Mouse (Mus musculus) layer of hippocampus, adult 2 months (tissue): ENCODE measurements around the gene Mtmr12. TPM values are rescaled to one million over a fixed set of nuclear protein-coding genes. Genes with fewer than 3 reads are reported as not detected.

Experiments
- DNase-seq, 2 experiments: peaks; one replicate each; pipeline ENCODE4 v3.0.0; 2022; ENCODE audit warnings: low spot score in 2 of 2
- H3K27ac ChIP-seq: fragments of 200-600 bp; 2 replicates; pipeline ENCODE4 v1.8.1; 2022
- H3K4me3 ChIP-seq: fragments of 200-600 bp; 2 replicates; pipeline ENCODE4 v1.8.1; 2022; ENCODE audit warnings: mild to moderate bottlenecking
- CTCF ChIP-seq: fragments of 200-600 bp; conservative IDR thresholded peaks from 2 replicates; pipeline ENCODE4 v1.8.1; 2022; ENCODE audit warnings: antibody characterized with exemption, mild to moderate bottlenecking, moderate library complexity
- total RNA-seq, 2 experiments: library from RNA; stranded (reverse); gene quantifications; 2 replicates each; pipeline ENCODE4 v1.2.3; 2021

The Mtmr12 gene
- total RNA-seq, 2 experiments from 2014 or later = 58.1 to 58.9 TPM

DNA sequence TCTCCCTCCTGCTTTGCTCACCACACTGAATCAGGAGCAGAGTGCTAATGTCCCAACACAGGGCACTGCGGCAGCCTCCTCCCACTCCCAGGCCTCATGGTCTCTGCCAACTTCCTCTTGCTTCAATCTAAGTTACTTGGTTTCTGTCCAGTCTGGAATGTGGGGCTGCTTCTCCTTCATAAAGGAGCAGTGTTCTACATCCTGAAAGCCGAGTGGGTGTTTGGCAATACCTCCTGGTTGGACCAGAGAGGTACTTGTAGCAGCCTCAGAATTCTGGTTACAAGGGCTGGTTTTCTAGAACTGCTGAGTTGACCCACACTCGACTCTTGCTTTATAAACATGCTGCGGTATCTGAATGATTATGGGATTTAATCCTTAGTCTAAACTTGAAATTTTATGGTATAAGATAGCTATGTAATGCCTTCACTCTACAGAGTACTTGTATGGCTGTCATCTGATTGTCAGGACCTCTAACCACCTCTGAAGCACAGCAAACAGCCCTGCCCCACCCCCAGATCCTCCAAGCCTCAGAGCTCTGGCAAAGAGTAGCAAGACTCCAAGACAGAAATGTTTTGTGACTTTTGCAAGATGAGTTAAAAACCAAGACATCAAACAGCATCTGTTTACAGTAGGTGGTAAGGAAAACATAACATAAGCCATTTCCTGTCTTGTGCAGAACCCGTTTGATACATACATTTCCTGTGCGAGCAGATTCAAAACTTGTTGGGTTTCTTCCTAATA lies 80.1 kb downstream of the Mtmr12 start:
- no peak for TF ChIP-seq CTCF
- Histone ChIP-seq H3K4me3 (no peak overlapping the region), H3K27ac (peak overlapping the region; percentile 78)
- DNase-seq = peak in 1 of 2 experiments; percentile 58

DNA sequence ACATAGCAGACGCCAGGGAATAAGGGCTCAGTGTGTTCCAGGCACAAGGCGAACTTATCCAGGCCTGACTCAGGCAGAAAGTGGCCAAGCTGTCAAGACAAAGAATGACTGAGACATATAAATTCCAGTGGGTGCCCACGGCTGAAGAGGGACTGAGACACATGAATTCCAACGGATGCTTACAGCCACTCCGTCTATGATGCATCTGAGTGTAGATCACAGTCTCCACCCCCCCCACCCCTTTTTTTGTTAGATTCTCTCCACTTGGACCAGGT lies 80.6 kb downstream of the Mtmr12 start:
- no peak for TF ChIP-seq CTCF
- Histone ChIP-seq H3K27ac (peak overlapping the region; percentile 78; the same call in 1 of the 2 replicates), H3K4me3 (no peak overlapping the region)
- DNase-seq = no peak

DNA sequence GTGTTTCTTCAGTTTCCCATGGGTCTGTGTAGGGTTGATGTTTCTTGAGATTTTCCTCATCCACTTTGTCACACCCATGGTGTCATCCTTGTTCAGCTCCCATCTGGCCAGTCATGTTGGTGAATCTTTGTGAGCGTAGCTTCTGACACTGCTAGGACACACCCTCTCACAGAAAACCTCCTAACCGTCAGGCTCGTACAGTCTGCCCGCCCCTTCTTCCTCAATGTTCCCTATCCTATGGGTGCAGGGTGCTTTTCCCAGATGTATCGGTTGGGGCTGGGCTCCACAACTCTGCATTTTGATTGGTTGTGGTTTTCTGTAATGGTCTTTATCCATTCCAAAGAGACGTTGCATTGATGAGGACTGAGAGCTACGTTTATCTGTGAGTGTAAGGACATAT lies 85.5 kb downstream of the Mtmr12 start:
- DNase-seq = no peak
- Histone ChIP-seq H3K4me3 (no peak overlapping the region), H3K27ac (no peak overlapping the region)
- no peak for TF ChIP-seq CTCF

DNA sequence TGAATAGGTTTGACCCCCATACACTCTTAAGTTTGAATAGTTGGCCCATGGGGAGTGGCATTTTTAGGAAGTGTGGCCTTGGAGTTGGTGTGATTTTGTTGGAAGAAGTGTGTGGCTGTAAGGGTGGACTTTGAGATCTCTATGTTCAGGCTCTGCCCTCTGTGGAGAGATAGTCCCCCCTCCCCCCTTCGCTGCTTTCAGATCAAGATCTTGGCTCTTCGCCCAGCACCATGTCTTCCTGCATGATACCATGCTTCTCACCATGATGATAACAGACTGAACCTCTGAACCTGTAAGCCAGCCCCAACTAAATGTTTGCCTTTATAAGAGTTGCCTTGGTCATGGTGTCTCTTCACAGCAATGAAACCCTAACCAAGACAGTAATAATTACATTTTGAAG lies 86.9 kb downstream of the Mtmr12 start:
- H3K27ac ChIP-seq = no peak overlapping the region
- DNase-seq = no peak
- no peak overlapping the region for H3K4me3 ChIP-seq
- no peak for TF ChIP-seq CTCF

DNA sequence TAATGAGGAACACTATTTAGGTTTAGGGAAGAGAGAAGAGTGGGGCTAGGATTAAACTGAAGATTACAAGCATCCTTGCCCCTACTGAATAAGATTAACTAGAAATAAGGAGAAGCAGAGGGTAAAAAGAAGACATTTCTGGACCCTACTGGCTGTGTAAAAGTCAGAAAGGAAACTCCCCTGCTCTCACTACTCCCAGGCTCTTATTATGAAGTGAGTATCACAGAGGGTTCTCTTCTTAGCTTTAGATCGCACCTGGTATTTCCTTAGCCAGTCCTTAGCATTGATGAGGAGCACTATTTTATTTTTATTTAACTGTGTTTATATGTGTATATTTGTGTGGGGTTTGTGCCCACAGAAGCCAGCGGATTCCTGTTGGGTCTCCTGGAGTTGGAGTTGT lies 91.4 kb downstream of the Mtmr12 start:
- no peak for DNase-seq
- Histone ChIP-seq H3K4me3 (no peak overlapping the region), H3K27ac (no peak overlapping the region)
- no peak for TF ChIP-seq CTCF

DNA sequence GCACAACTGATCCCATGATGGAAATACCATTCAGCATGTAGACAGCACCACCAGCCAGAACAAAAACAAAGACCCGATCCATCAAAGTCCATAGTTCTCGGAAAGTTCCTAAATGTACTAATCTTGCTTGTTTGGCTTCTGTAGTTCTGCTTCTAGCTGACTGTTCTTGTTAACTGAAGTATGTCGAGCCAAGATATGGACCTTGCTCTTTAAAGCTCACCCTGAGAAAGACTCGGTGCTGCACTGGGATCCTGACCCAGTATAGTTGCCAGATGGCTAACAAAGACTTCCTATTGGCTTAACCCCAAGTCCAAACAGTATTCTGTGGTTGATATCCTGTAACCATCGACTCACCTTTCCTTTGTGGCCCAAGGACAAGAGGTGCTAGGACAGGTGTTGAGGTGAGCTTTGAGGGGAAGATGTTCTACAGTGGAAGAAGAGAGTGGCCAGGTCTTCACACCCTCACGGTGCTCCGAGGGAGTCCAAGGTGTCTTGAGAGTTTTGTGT lies 93.5 kb downstream of the Mtmr12 start:
- DNase-seq = no peak
- no peak overlapping the region for H3K4me3 ChIP-seq
- TF ChIP-seq CTCF = no peak
- H3K27ac ChIP-seq = no peak overlapping the region

DNA sequence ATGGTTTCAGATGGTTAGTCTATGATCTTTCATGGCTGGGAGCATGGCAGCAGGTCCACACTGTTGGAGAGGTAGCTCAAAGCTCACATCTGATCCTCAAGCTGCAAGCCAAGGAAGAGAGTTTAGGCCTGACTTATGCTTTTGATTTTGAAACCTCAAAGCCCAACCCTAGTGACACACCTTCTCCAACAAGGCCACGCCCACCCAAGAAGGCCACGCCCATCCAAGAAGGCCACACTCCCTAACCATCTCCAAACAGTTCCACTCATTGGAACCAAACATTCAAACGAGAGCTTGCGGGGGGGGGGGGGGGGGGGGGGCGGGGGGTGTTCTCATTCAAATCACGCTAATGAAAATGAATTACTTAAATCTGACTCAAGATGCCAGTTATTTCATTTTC lies 96.9 kb downstream of the Mtmr12 start:
- H3K4me3 ChIP-seq = no peak overlapping the region
- DNase-seq = no peak
- no peak for TF ChIP-seq CTCF
- no peak overlapping the region for H3K27ac ChIP-seq

DNA sequence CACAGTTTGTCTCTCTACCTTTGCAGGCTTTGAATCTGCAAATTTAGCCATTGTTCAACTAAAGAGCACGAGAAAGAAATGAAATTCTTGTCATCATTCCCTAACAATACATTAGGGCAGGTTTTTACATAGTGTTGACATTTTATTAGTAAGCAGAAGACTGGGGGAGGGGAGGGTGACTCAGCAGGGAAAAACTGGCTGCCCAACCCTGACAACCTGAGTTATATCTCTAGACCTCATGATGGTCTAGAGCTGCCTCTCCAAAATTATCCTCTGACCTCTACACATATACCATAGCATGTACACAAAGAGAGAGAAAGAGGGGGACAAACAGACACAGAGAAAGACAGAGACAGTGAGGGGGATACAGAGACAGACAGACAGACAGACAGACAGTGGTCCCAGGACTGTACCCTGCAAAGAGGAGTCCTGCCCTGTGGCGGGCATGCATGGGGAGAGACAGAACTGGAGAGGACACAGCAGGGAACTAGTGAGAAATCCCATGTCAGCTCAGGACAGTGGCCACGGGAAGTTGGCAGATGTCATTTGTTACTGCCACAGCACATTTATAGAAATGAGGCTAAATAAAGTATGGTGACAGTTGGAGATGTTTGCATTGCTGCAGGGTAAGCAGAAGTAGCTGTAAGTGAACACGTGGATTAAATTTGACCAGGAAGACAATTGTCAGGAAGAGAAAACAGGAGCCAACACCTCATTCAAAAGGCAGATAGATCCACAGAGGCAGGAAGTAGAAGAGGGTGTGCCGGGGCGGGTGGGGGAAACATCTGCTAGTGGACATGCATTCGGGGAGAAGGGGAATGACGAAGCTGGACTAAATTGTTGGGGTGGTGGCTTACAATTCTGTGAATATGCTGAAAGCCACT lies 101.6 kb downstream of the Mtmr12 start:
- TF ChIP-seq CTCF = no peak
- DNase-seq = no peak
- Histone ChIP-seq H3K4me3 (no peak overlapping the region), H3K27ac (no peak overlapping the region)

DNA sequence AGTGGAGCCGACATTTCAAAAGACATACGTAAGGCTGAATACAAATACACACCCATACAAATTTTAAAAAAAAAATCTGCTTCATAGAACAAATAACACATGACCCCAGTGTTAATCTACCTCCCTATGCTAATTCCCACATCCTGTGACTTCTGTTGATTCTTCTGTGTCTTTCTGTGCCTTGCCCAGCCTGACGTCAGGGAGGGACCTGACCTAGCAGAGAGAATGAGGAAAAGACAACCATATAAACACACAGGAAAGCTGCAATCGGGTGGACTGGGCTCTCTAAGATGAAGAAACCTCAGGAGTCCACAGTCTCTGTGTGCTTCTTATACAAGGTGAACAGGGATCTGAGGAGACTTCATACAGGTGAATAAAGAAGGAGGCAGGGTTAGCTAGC lies 102.3 kb downstream of the Mtmr12 start:
- no peak for DNase-seq
- Histone ChIP-seq H3K27ac (no peak overlapping the region), H3K4me3 (no peak overlapping the region)
- no peak for TF ChIP-seq CTCF

DNA sequence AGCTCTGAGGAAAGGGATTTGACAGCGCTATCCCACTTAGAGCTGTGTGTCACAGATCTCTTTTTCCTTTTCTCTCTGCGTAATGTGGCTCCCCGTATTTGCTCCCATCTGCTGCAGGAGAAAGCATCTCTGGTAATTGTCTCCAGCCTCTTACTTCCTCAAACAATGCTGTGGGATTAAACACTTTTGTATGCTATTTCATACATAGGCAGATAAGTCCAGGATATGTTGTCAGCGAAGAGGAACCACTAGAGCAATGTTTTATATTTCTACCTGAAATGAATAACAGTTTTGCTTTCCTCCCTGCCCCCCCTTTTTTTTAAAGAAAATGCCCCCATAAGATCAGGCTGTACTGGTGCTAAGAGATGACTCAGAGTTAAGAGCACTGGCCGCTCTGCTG lies 103.7 kb downstream of the Mtmr12 start:
- H3K27ac ChIP-seq = no peak overlapping the region
- TF ChIP-seq CTCF = no peak
- DNase-seq = no peak
- no peak overlapping the region for H3K4me3 ChIP-seq

DNA sequence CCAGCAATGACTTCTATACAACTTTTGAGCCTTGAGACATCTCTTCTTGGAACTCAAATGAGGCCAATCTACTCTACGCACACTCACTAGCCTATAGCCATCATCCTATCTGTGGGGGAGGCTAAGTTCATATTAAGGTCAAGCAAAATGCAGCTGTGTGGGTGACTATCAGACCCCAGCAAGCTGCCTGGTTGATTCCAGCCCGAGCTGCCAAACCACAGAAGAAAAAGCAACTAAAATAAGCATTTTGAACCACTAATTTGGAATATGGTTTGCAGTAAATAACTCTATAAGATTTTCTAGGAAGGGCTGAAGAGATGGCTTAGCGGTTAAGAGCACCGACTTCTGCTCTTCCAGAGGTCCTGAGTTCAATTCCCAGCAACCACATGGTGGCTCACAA lies 105.8 kb downstream of the Mtmr12 start:
- DNase-seq = no peak
- TF ChIP-seq CTCF = no peak

DNA sequence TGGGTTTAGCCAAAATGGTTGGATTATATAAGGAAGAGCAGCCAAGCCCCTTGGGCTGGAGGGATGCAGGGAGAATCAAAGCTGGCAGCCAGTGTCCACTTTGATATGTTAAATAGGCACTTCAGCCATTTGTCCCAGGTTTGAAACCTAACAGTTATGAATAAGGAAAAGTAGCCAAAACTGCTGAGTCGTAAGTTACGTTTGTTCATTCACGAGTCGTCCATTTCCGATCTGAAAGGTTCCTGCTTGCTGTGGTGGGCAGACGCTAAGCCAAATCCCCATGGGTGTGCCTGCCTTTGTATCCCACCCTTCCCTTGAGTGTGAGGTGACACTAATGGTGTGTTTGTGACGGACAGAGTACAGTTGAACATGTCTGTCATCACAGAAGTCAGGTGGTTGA lies 106.6 kb downstream of the Mtmr12 start:
- Histone ChIP-seq H3K4me3 (no peak overlapping the region), H3K27ac (no peak overlapping the region)
- DNase-seq = no peak
- no peak for TF ChIP-seq CTCF

More for the DNA sequence above, 105.8 kb downstream of the Mtmr12 start:
- Histone ChIP-seq H3K27ac (no peak overlapping the region), H3K4me3 (no peak overlapping the region)

DNA sequence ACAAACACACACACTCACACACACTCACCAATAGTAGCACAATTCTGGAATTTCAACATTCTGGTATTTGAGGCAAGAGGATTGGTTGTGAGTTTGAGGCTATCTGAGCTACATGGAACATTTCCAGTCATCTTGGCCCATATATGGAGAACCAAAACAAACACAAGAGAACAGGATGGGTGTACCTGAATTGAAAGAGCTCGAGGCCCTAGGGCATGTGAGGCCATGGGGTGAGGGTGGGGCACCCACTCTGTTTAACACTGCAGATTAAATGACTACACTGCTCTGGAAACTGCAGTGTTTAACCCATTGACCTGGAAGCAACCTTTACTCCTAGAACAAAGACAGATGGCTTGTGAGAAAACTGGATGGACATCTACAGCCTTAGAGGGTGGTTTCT lies 108.4 kb downstream of the Mtmr12 start:
- DNase-seq = no peak
- Histone ChIP-seq H3K4me3 (no peak overlapping the region), H3K27ac (no peak overlapping the region)
- TF ChIP-seq CTCF = no peak

DNA sequence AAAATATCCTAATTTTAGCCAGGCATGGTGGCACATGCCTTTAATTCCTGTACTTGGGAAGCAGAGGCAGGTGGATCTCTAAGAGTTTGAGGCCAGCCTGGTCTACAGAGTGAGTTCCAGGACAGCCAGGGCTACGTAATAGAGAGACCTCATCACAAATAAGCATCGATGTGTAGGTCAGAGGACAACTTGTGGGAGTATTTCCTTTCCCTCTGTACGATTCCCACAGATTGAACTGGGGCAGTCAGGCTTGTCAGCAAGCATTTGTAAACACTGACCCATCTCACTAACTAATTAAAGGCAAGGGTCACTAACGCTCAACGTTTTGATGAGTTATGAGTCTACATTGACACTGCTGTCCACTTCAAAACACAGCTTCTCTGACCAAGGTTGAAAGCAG lies 109.8 kb downstream of the Mtmr12 start:
- H3K27ac ChIP-seq = no peak overlapping the region
- no peak overlapping the region for H3K4me3 ChIP-seq
- no peak for DNase-seq
- no peak for TF ChIP-seq CTCF
